Mouse (Mus musculus): Measurements from ENCODE around the gene Cnnm2. TPM values are rescaled to one million over a fixed set of nuclear protein-coding genes. Genes with fewer than 3 reads are reported as not detected.
"Not testable (repeated sequence)": the region's sequence is repeated elsewhere in the genome, so short reads cannot be mapped to it uniquely, and the experiment has no call there.

Cnnm2 gene
- polyA plus RNA-seq, 1 experiment = 2.6 TPM

DNA sequence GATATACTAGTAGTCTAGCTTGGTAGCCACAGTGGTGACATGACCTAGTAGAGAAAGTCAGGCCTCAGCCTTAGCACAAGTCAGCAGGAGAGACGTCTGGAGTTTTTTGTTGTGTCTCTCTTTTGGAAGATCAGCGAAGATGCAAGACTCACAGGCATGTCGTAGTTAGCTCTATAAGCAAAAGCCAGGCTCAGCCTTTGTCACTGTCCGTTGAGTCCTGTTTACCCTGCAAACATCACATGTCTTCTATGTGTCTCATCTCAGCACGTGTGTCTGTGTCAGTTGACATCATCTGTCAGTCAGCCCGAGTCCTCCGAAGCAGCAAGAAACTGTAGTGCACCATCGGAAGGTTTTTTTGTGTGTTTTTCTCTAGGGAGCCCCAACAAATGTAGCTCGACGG lies 30.0 kb upstream of the Cnnm2 start:
- no peaks in the 10 kb centered on the region for H3K9me3 ChIP-seq
- peaks cover 13% of the 10 kb centered on the region for H3K4me1 ChIP-seq
- TF ChIP-seq GATA1 (IDR thresholded peaks at IDR 0.05; ENCODE audit: borderline replicate concordance, low read length) = no peak
- no peak for TF ChIP-seq FLI1 (IDR thresholded peaks at IDR 0.05; ENCODE audit: low read length)
- no peak overlapping the region for H3K4me3 ChIP-seq (replicated peaks)
- peaks cover 32% of the 10 kb centered on the region for H3K27me3 ChIP-seq (replicated peaks)
- H3K36me3 ChIP-seq (replicated peaks; ENCODE audit: low read length) = no peaks in the 10 kb centered on the region

GRCm38 (mm10) chr19:46732673-46733072 lies 28.7 kb upstream of the Cnnm2 start:
- not testable (repeated sequence) for H3K4me3 ChIP-seq (replicated peaks); H3K36me3 ChIP-seq (replicated peaks; ENCODE audit: low read length); H3K9me3 ChIP-seq
- Histone ChIP-seq H3K27me3 (replicated peaks) (peaks cover 42% of the 10 kb centered on the region), H3K4me1 (peaks cover 12% of the 10 kb centered on the region)

GRCm38 (mm10) chr19:46733626-46734025 lies 27.8 kb upstream of the Cnnm2 start:
- Histone ChIP-seq H3K27me3 (replicated peaks) (peaks cover 43% of the 10 kb centered on the region), H3K9me3 (no peaks in the 10 kb centered on the region), H3K36me3 (replicated peaks; ENCODE audit: low read length) (no peaks in the 10 kb centered on the region), H3K4me3 (replicated peaks) (no peak overlapping the region), H3K4me1 (peaks cover 3% of the 10 kb centered on the region)
- TF ChIP-seq FLI1 (IDR thresholded peaks at IDR 0.05; ENCODE audit: low read length) = no peak
- TF ChIP-seq GATA1 (IDR thresholded peaks at IDR 0.05; ENCODE audit: borderline replicate concordance, low read length) = no peak

- Histone ChIP-seq H3K4me1 (peaks cover 4% of the 10 kb centered on the region), H3K27me3 (replicated peaks) (peaks cover 51% of the 10 kb centered on the region), H3K4me3 (replicated peaks) (no peak overlapping the region), H3K36me3 (replicated peaks; ENCODE audit: low read length) (no peaks in the 10 kb centered on the region), H3K9me3 (no peaks in the 10 kb centered on the region)
- TF ChIP-seq GATA1 (IDR thresholded peaks at IDR 0.05; ENCODE audit: borderline replicate concordance, low read length) = no peak
- TF ChIP-seq FLI1 (IDR thresholded peaks at IDR 0.05; ENCODE audit: low read length) = no peak
Measured at GRCm38 (mm10) chr19:46735241-46735640, 26.2 kb upstream of the Cnnm2 start.

- Histone ChIP-seq H3K27me3 (replicated peaks) (peaks cover 52% of the 10 kb centered on the region), H3K4me3 (replicated peaks) (no peak overlapping the region), H3K36me3 (replicated peaks; ENCODE audit: low read length) (no peaks in the 10 kb centered on the region), H3K9me3 (no peaks in the 10 kb centered on the region), H3K4me1 (peaks cover 7% of the 10 kb centered on the region)
- TF ChIP-seq FLI1 (IDR thresholded peaks at IDR 0.05; ENCODE audit: low read length) = no peak
- TF ChIP-seq GATA1 (IDR thresholded peaks at IDR 0.05; ENCODE audit: borderline replicate concordance, low read length) = no peak
Measured at GRCm38 (mm10) chr19:46737106-46737505, 24.3 kb upstream of the Cnnm2 start.

- Histone ChIP-seq H3K4me1 (peaks cover 4% of the 10 kb centered on the region), H3K36me3 (replicated peaks; ENCODE audit: low read length) (no peaks in the 10 kb centered on the region), H3K4me3 (replicated peaks) (no peak overlapping the region), H3K9me3 (no peaks in the 10 kb centered on the region), H3K27me3 (replicated peaks) (peaks cover 49% of the 10 kb centered on the region)
- TF ChIP-seq FLI1 (IDR thresholded peaks at IDR 0.05; ENCODE audit: low read length) (no peak), GATA1 (IDR thresholded peaks at IDR 0.05; ENCODE audit: borderline replicate concordance, low read length) (no peak)
Measured at GRCm38 (mm10) chr19:46740341-46741008, 20.9 kb upstream of the Cnnm2 start.

DNA sequence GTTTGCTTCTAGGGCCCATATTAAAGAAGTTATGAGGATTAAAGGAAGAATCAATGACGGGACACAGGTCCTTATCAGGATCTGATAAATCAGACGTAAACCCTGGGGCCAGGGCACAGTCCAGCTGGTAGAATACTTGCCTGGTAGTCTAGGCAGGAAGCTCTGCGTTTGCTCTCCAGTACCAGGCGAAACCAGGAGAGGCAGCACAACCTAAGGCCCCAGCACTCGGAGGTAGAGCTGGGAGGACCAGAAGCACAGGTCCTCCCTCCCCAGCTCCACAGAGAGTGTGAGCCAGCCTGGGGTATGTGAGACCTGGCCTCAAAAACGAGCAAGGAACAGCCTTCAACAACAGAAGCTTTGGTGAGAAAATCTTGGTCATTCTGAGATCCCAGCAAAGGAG lies 19.8 kb upstream of the Cnnm2 start:
- no peaks in the 10 kb centered on the region for H3K36me3 ChIP-seq (replicated peaks; ENCODE audit: low read length)
- peaks cover 53% of the 10 kb centered on the region for H3K27me3 ChIP-seq (replicated peaks)
- H3K9me3 ChIP-seq = no peaks in the 10 kb centered on the region
- H3K4me1 ChIP-seq = peaks cover 4% of the 10 kb centered on the region; the same call in 1 of the 2 replicates
- TF ChIP-seq GATA1 (IDR thresholded peaks at IDR 0.05; ENCODE audit: borderline replicate concordance, low read length) (no peak), FLI1 (IDR thresholded peaks at IDR 0.05; ENCODE audit: low read length) (no peak)
- no peak overlapping the region for H3K4me3 ChIP-seq (replicated peaks)

- Histone ChIP-seq H3K36me3 (replicated peaks; ENCODE audit: low read length) (no peaks in the 10 kb centered on the region), H3K4me1 (0 out of 2 replicates have a peak, but pooled peaks cover 4% of the 10 kb centered on the region), H3K4me3 (replicated peaks) (no peak overlapping the region), H3K9me3 (no peaks in the 10 kb centered on the region), H3K27me3 (replicated peaks) (peaks cover 39% of the 10 kb centered on the region)
- TF ChIP-seq FLI1 (IDR thresholded peaks at IDR 0.05; ENCODE audit: low read length) = no peak
- no peak for TF ChIP-seq GATA1 (IDR thresholded peaks at IDR 0.05; ENCODE audit: borderline replicate concordance, low read length)
Measured at GRCm38 (mm10) chr19:46744681-46745080, 16.7 kb upstream of the Cnnm2 start.

DNA sequence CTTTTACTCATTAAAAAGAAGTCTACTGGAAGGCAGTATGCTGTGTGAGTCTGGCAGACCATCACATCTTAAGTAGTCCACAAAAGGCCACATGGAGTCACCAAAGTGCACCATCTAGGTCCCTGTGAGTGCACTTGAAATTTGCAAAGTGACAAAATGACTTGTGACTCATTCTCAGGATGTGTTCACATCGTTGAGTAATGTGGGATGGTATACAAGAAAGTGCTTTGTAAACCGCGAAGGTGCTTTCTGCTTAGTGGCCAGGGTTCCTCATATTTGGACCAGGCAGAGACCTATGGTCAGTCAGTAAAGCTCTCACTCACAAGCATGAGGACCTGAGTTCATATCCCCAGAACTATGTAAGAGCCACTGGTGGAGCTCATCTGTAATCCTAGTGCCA lies 13.6 kb upstream of the Cnnm2 start:
- H3K4me1 ChIP-seq = no peaks in the 10 kb centered on the region
- H3K36me3 ChIP-seq (replicated peaks; ENCODE audit: low read length) = no peaks in the 10 kb centered on the region
- peaks cover 42% of the 10 kb centered on the region for H3K27me3 ChIP-seq (replicated peaks)
- H3K4me3 ChIP-seq (replicated peaks) = no peak overlapping the region
- no peaks in the 10 kb centered on the region for H3K9me3 ChIP-seq
- no peak for TF ChIP-seq FLI1 (IDR thresholded peaks at IDR 0.05; ENCODE audit: low read length)
- TF ChIP-seq GATA1 (IDR thresholded peaks at IDR 0.05; ENCODE audit: borderline replicate concordance, low read length) = no peak

GRCm38 (mm10) chr19:46752235-46752634 lies 9.2 kb upstream of the Cnnm2 start:
- Histone ChIP-seq H3K36me3 (replicated peaks; ENCODE audit: low read length) (no peaks in the 10 kb centered on the region), H3K4me3 (replicated peaks) (no peak overlapping the region), H3K4me1 (no peaks in the 10 kb centered on the region), H3K27me3 (replicated peaks) (peaks cover 39% of the 10 kb centered on the region), H3K9me3 (no peaks in the 10 kb centered on the region)
- TF ChIP-seq GATA1 (IDR thresholded peaks at IDR 0.05; ENCODE audit: borderline replicate concordance, low read length) = no peak
- TF ChIP-seq FLI1 (IDR thresholded peaks at IDR 0.05; ENCODE audit: low read length) = no peak

DNA sequence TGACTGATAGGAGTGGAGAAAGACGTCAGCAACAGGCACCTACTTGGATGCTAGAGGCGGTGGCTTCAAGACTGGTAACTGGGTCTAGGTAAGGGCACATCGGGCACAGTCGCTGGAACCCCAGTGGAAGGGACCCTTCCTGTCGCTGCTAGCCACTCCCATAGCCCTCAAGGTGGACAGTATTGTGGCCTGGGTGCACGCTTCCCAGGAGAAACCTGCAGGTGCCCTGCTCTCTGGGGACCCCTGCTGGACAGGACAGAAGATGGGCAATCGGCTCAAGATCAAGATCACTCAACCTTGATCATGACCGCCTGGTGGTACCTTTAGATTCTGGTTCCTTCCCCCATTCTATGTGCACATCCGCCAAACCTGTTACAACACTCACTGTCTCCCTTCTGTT lies 6.3 kb upstream of the Cnnm2 start:
- H3K36me3 ChIP-seq (replicated peaks; ENCODE audit: low read length) = no peaks in the 10 kb centered on the region
- TF ChIP-seq GATA1 (IDR thresholded peaks at IDR 0.05; ENCODE audit: borderline replicate concordance, low read length) = no peak
- TF ChIP-seq FLI1 (IDR thresholded peaks at IDR 0.05; ENCODE audit: low read length) = no peak
- H3K27me3 ChIP-seq (replicated peaks) = peaks cover 42% of the 10 kb centered on the region
- H3K4me1 ChIP-seq = peaks cover 16% of the 10 kb centered on the region
- no peak overlapping the region for H3K4me3 ChIP-seq (replicated peaks)
- no peaks in the 10 kb centered on the region for H3K9me3 ChIP-seq
